Mouse (Mus musculus): ENCODE results near the gene Cd247. TPM values are rescaled to one million over a fixed set of nuclear protein-coding genes. Genes with fewer than 3 reads are reported as not detected.
A peak's percentile ranks its signal among the peaks of the same experiment; 100 is the strongest.

Cd247 gene
- polyA plus RNA-seq, 1 experiment from 2014 or later, result 2.2 TPM

- Histone ChIP-seq H3K27ac (replicated peaks; ENCODE audit: low read depth, low read length) (no peak overlapping the region), H3K27me3 (ENCODE audit: control insufficient read depth, insufficient read depth, low read length) (no peaks in the 10 kb centered on the region), H3K9ac (replicated peaks; ENCODE audit: low read length) (no peak overlapping the region), H3K4me1 (ENCODE audit: control insufficient read depth, insufficient read depth, low read length) (no peaks in the 10 kb centered on the region), H3K36me3 (replicated peaks; ENCODE audit: control insufficient read depth, insufficient read depth, low read depth, low read length) (no peaks in the 10 kb centered on the region), H3K4me3 (ENCODE audit: low read depth, low read length) (no peak overlapping the region), H3K4me2 (ENCODE audit: low read depth, low read length) (no peak overlapping the region), H3K9me3 (replicated peaks; ENCODE audit: control insufficient read depth, low read length) (no peaks in the 10 kb centered on the region)
- no peak for ATAC-seq (replicated peaks; ENCODE audit: insufficient number of reproducible peaks, low FRiP score, low TSS enrichment, low read depth)
- 80% methylated on average over 11 of the region's 11 CpGs for WGBS
- no peak for DNase-seq (ENCODE audit: low spot score)
Observed at GRCm38 (mm10) chr1:165801709-165802310, 13.3 kb downstream of the Cd247 start.

GRCm38 (mm10) chr1:165803107-165803506, 14.6 kb downstream of the Cd247 start:
- WGBS, result 86% methylated on average over 5 of the region's 5 CpGs

GRCm38 (mm10) chr1:165804133-165804532, 15.7 kb downstream of the Cd247 start:
- DNase-seq (ENCODE audit: low spot score), result no peak
- WGBS, result 82% methylated on average over 4 of the region's 4 CpGs
- Histone ChIP-seq H3K9ac (replicated peaks; ENCODE audit: low read length) (no peak overlapping the region), H3K9me3 (replicated peaks; ENCODE audit: control insufficient read depth, low read length) (no peaks in the 10 kb centered on the region), H3K4me1 (ENCODE audit: control insufficient read depth, insufficient read depth, low read length) (no peaks in the 10 kb centered on the region), H3K27ac (replicated peaks; ENCODE audit: low read depth, low read length) (no peak overlapping the region), H3K4me3 (ENCODE audit: low read depth, low read length) (no peak overlapping the region), H3K4me2 (ENCODE audit: low read depth, low read length) (no peak overlapping the region), H3K27me3 (ENCODE audit: control insufficient read depth, insufficient read depth, low read length) (no peaks in the 10 kb centered on the region), H3K36me3 (replicated peaks; ENCODE audit: control insufficient read depth, insufficient read depth, low read depth, low read length) (no peaks in the 10 kb centered on the region)
- ATAC-seq (replicated peaks; ENCODE audit: insufficient number of reproducible peaks, low FRiP score, low TSS enrichment, low read depth), result no peak

More at GRCm38 (mm10) chr1:165803107-165803506, 14.6 kb downstream of the Cd247 start:
- no peak overlapping the region for H3K4me3 ChIP-seq (ENCODE audit: low read depth, low read length)
- no peak overlapping the region for H3K4me2 ChIP-seq (ENCODE audit: low read depth, low read length)
- H3K27ac ChIP-seq (replicated peaks; ENCODE audit: low read depth, low read length), result no peak overlapping the region
- no peaks in the 10 kb centered on the region for H3K4me1 ChIP-seq (ENCODE audit: control insufficient read depth, insufficient read depth, low read length)
- no peak for ATAC-seq (replicated peaks; ENCODE audit: insufficient number of reproducible peaks, low FRiP score, low TSS enrichment, low read depth)
- H3K36me3 ChIP-seq (replicated peaks; ENCODE audit: control insufficient read depth, insufficient read depth, low read depth, low read length), result no peaks in the 10 kb centered on the region
- H3K9ac ChIP-seq (replicated peaks; ENCODE audit: low read length), result no peak overlapping the region
- H3K27me3 ChIP-seq (ENCODE audit: control insufficient read depth, insufficient read depth, low read length), result no peaks in the 10 kb centered on the region
- no peaks in the 10 kb centered on the region for H3K9me3 ChIP-seq (replicated peaks; ENCODE audit: control insufficient read depth, low read length)
- no peak for DNase-seq (ENCODE audit: low spot score)

DNA sequence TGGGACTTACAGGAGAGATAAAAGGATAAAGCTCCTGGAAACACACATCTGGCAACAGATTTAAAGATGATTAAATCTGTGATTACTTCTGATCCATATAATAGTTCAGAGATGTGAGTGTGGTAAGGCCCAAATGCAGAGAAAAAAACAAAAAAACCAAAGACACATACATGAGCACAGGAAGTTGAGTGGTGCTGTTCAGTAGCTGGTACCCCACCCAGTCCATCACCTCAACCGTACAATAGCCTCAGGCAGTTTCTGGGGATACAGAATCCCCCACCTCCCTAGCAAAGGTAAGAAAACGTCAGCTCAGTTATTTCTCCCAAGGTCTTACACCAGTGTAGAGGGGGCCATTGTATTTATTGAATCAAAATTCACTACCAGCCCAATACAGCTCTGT, 22.2 kb downstream of the Cd247 start:
- Histone ChIP-seq H3K4me1 (ENCODE audit: control insufficient read depth, insufficient read depth, low read length) (peaks cover 5% of the 10 kb centered on the region; the same call in 1 of the 2 replicates), H3K9ac (replicated peaks; ENCODE audit: low read length) (no peak overlapping the region), H3K4me2 (ENCODE audit: low read depth, low read length) (no peak overlapping the region), H3K27ac (replicated peaks; ENCODE audit: low read depth, low read length) (no peak overlapping the region), H3K4me3 (ENCODE audit: low read depth, low read length) (no peak overlapping the region), H3K36me3 (replicated peaks; ENCODE audit: control insufficient read depth, insufficient read depth, low read depth, low read length) (no peaks in the 10 kb centered on the region), H3K9me3 (replicated peaks; ENCODE audit: control insufficient read depth, low read length) (no peaks in the 10 kb centered on the region), H3K27me3 (ENCODE audit: control insufficient read depth, insufficient read depth, low read length) (no peaks in the 10 kb centered on the region; the same call in 1 of the 2 replicates)
- ATAC-seq (replicated peaks; ENCODE audit: insufficient number of reproducible peaks, low FRiP score, low TSS enrichment, low read depth) (no peak), DNase-seq (ENCODE audit: low spot score) (no peak)
- WGBS, result 53% methylated on average over 2 of the region's 2 CpGs

DNA sequence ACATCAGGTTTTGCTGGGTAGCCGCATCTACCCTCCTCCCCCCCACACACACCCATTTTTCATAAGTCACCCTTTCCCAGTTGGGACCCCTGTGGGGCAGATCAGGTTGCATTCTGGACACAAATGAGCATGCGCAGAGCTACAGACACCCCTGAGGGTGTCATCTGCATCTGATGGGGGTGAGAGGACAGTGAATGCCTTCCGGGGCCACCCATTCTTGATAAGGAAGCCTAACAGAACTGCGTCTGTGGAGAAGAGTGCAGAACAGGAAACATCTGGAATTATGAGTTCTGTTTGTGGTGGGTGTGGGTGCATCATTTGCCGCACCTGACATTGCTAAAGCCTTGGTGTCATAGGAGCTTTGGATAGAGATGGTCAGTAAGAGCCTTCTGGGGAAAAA, 22.7 kb downstream of the Cd247 start:
- Histone ChIP-seq H3K36me3 (replicated peaks; ENCODE audit: control insufficient read depth, insufficient read depth, low read depth, low read length) (no peaks in the 10 kb centered on the region), H3K4me2 (ENCODE audit: low read depth, low read length) (no peak overlapping the region), H3K4me3 (ENCODE audit: low read depth, low read length) (no peak overlapping the region), H3K27me3 (ENCODE audit: control insufficient read depth, insufficient read depth, low read length) (no peaks in the 10 kb centered on the region; the same call in 1 of the 2 replicates), H3K4me1 (ENCODE audit: control insufficient read depth, insufficient read depth, low read length) (peaks cover 5% of the 10 kb centered on the region; the same call in 1 of the 2 replicates), H3K9me3 (replicated peaks; ENCODE audit: control insufficient read depth, low read length) (no peaks in the 10 kb centered on the region), H3K9ac (replicated peaks; ENCODE audit: low read length) (no peak overlapping the region), H3K27ac (replicated peaks; ENCODE audit: low read depth, low read length) (no peak overlapping the region)
- no peak for DNase-seq (ENCODE audit: low spot score)
- ATAC-seq (replicated peaks; ENCODE audit: insufficient number of reproducible peaks, low FRiP score, low TSS enrichment, low read depth), result no peak
- 81% methylated on average over 5 of the region's 5 CpGs for WGBS

DNA sequence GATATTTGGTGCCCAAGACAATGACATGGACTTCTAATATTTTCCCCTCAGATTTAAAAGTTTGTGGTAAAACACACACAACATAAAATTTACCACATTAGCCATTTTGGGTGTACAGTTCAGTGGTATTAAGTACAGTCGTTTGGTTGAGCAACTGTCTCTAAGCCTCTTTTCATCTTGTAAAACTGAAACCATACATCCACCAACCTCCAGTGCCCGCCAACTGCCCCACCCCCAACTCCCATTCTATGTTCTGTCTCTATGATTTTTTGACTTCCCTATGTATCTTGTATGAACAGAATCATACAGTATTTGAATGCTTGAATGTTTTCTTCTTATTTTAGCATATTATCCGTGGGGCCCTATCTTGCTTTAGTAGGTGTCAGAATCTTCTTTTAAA, 24.3 kb downstream of the Cd247 start:
- ATAC-seq (replicated peaks; ENCODE audit: insufficient number of reproducible peaks, low FRiP score, low TSS enrichment, low read depth), result no peak
- Histone ChIP-seq H3K4me2 (ENCODE audit: low read depth, low read length) (no peak overlapping the region), H3K27ac (replicated peaks; ENCODE audit: low read depth, low read length) (no peak overlapping the region), H3K9me3 (replicated peaks; ENCODE audit: control insufficient read depth, low read length) (no peaks in the 10 kb centered on the region), H3K36me3 (replicated peaks; ENCODE audit: control insufficient read depth, insufficient read depth, low read depth, low read length) (no peaks in the 10 kb centered on the region), H3K4me3 (ENCODE audit: low read depth, low read length) (no peak overlapping the region), H3K27me3 (ENCODE audit: control insufficient read depth, insufficient read depth, low read length) (no peaks in the 10 kb centered on the region; the same call in 1 of the 2 replicates), H3K4me1 (ENCODE audit: control insufficient read depth, insufficient read depth, low read length) (peaks cover 5% of the 10 kb centered on the region; the same call in 1 of the 2 replicates), H3K9ac (replicated peaks; ENCODE audit: low read length) (no peak overlapping the region)
- WGBS, result 82% methylated on average over 3 of the region's 3 CpGs
- DNase-seq (ENCODE audit: low spot score), result no peak

- H3K27me3 ChIP-seq (ENCODE audit: control insufficient read depth, insufficient read depth, low read length), result no peaks in the 10 kb centered on the region; the same call in 1 of the 2 replicates
- no peak overlapping the region for H3K4me3 ChIP-seq (ENCODE audit: low read depth, low read length)
- no peak overlapping the region for H3K4me2 ChIP-seq (ENCODE audit: low read depth, low read length)
- H3K36me3 ChIP-seq (replicated peaks; ENCODE audit: control insufficient read depth, insufficient read depth, low read depth, low read length), result no peaks in the 10 kb centered on the region
- no peak overlapping the region; the same call in 1 of the 2 replicates for H3K9ac ChIP-seq (replicated peaks; ENCODE audit: low read length)
- ATAC-seq (replicated peaks; ENCODE audit: insufficient number of reproducible peaks, low FRiP score, low TSS enrichment, low read depth), result peak; percentile 57
- no peaks in the 10 kb centered on the region for H3K9me3 ChIP-seq (replicated peaks; ENCODE audit: control insufficient read depth, low read length)
- H3K27ac ChIP-seq (replicated peaks; ENCODE audit: low read depth, low read length), result 0 out of 2 replicates have a peak overlapping the region, but pooled peaks have one; percentile 2
- peak; percentile 72 for DNase-seq (ENCODE audit: low spot score)
- WGBS, result 13% methylated on average over 7 of the region's 7 CpGs
- peaks cover 5% of the 10 kb centered on the region; the same call in 1 of the 2 replicates for H3K4me1 ChIP-seq (ENCODE audit: control insufficient read depth, insufficient read depth, low read length)
Observed at GRCm38 (mm10) chr1:165814116-165814515, 25.6 kb downstream of the Cd247 start.

DNA sequence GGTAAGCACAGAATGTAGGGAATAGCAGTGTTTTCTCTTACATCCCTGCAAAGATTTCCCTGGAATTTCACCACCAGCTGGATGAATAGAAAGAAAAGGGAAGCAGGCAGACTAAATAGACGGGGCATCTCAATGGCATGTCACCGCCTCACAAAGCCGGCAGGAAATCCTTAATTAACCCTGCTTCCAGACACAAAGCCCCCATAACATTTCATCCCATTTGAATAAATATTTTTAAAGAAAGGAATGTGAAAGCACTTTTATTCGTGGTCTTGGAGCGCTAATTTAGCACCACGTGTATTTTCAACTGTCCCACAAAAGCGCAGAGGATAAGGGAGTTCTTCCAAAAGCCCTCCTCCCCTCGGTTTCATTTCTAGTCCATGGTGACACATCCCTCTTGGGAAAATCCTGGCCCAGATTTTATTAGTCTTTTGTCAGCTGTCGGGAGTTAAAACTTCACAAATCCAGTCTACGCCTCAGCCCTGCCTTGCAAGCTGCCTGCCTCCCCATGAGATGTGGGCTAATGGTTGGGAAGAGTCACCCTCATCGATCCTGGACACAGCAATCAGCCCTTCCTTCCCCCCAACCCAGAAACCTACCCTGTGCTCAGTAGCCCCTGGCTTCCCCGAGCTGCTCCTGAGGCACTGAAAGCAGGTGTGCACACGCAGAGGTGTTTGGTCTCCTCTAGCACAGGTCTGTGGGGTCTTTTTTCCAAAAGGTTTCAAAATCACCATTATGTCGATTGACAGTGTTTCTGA, 26.2 kb downstream of the Cd247 start:
- ATAC-seq (replicated peaks; ENCODE audit: insufficient number of reproducible peaks, low FRiP score, low TSS enrichment, low read depth) (no peak; the same call in 1 of the 2 replicates), DNase-seq (ENCODE audit: low spot score) (peak; percentile 62)
- peaks cover 5% of the 10 kb centered on the region; the same call in 1 of the 2 replicates for H3K4me1 ChIP-seq (ENCODE audit: control insufficient read depth, insufficient read depth, low read length)
- H3K4me3 ChIP-seq (ENCODE audit: low read depth, low read length), result no peak overlapping the region
- 19% methylated on average over 14 of the region's 14 CpGs for WGBS
- no peaks in the 10 kb centered on the region; the same call in 1 of the 2 replicates for H3K27me3 ChIP-seq (ENCODE audit: control insufficient read depth, insufficient read depth, low read length)
- H3K9ac ChIP-seq (replicated peaks; ENCODE audit: low read length), result peak overlapping the region; percentile 18; the same call in 1 of the 2 replicates
- no peak overlapping the region for H3K4me2 ChIP-seq (ENCODE audit: low read depth, low read length)
- peak overlapping the region; percentile 38; the same call in 1 of the 2 replicates for H3K27ac ChIP-seq (replicated peaks; ENCODE audit: low read depth, low read length)
- no peaks in the 10 kb centered on the region for H3K9me3 ChIP-seq (replicated peaks; ENCODE audit: control insufficient read depth, low read length)
- H3K36me3 ChIP-seq (replicated peaks; ENCODE audit: control insufficient read depth, insufficient read depth, low read depth, low read length), result no peaks in the 10 kb centered on the region

Measured in embryonic facial prominence, embryonic 11.5 days (tissue).